Mouse (Mus musculus) frontal cortex, postnatal 25 days (tissue): ENCODE results near the gene Kank1.
"Not testable (repeated sequence)": the region's sequence is repeated elsewhere in the genome, so short reads cannot be mapped to it uniquely, and the experiment has no call there.

Source experiments
- DNase-seq, 2 experiments: peaks; one replicate each; pipeline ENCODE4 v3.0.0; 2022; ENCODE audit warnings: low spot score in 2 of 2

Gene Kank1

DNA sequence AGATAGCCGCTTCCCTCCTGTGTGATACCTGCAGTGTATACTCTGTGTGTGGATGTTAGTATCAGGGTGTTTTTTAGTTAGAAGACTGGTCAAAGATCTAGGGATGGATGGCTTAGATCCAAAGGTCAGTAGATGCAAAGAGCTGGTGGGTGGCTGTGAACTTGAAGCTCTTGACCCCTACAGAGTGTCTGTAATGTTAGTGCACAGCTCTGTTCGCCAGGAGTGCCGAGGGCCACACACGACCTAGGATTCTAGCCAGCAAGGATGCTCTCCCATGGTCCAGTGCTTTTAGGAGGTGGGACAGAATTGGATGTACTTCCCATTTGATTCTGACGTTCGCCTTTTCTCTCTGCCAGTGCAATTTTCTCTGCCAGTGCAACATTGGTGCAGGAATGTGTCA lies 201.5 kb downstream of the Kank1 start:
- DNase-seq: no peak

DNA sequence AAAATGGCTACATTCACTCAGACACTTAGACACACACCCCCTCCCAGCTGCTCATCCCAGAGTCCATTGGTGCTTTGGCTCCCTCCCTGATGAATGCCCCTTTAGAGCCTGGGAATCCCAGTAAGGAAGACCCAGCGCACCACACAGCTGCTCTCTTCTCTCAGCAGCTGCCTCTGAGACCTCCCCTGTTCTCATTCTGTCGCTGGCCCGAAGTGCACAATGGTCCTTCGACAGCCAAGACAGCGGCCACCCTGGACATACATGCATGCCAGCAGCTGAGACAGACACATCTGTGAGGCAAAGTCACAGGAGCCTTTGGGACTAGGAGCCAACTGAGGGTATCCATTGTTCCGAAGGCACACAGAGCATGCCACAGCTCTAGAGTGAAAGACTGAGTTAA lies 203.0 kb downstream of the Kank1 start:
- no peak for DNase-seq

DNA sequence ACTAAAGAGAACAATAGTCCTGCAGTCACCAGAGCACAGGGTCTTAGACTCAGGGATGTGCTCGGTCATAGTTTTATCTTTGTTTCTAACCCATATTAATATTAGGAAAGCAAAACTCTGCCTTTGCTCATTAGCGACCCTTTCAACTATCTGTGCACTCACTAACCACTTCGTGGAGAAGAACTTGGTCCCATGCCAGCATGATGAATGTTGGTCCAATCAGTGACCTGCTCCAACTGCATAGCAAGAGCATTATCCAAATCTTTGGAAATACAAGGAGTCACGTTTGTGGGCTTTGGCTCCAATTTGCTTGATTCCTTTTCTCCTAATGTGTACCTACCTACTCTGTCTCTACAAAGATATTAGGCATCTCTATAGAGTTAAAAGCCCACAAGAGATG lies 204.0 kb downstream of the Kank1 start:
- no peak for DNase-seq

DNA sequence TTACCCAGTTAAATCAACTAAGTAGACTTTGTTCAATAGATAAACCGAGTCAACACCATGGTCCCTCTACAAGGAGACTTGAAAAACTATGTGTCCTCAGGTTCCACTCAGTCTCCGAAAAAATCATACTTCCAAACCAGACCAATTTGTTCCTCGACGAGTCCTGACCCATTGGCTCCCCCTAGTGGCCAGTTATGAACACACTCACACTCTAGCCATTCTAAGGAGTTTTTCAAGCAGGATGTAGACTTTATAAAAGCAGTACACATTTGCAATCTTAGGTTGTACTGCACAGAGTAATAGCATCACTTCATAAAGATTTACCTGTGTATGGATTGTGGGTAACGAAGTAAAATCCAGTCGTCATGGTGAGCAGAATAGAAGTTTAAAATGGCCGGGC lies 208.3 kb downstream of the Kank1 start:
- peak; percentile 35 to 60 for DNase-seq

DNA sequence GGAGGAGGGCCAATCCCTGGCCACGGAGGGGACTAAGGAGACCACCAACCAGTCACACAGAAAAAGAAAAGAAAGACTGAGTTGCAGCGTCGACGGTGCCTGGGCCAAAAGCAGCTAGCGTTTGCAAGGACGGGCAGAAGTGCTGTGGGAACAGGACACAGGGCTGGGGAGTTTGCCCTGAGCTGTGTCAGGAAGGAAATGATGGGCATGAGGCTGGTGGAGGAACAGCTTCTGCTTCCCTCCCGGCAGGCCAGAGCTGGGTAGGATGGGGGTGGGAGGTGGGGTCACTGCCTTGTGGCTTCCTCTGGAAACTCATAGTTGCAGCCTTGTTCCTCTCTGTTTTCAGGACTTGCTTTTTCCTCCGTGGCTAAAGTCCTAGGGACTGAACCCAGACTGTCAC lies 209.1 kb downstream of the Kank1 start:
- DNase-seq: no peak

DNA sequence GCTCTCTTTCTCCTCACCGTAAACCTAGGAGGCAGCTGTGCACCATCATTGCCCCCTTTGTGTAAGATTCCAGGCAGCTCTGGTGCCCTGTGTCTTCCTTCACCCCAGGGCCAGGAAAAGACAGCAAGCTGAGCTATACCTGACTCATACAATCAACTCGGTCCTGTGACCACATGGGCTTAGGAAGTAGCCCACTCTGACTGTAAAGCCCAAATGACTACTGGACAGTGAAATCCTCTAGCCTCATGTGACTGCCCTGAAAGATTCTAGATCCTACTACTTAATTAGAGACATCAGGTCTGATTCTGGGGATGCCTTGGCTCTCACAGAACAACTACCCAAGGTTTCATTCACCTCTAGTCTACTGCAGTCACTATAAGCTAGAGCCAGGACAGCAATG lies 209.9 kb downstream of the Kank1 start:
- DNase-seq: no peak

DNA sequence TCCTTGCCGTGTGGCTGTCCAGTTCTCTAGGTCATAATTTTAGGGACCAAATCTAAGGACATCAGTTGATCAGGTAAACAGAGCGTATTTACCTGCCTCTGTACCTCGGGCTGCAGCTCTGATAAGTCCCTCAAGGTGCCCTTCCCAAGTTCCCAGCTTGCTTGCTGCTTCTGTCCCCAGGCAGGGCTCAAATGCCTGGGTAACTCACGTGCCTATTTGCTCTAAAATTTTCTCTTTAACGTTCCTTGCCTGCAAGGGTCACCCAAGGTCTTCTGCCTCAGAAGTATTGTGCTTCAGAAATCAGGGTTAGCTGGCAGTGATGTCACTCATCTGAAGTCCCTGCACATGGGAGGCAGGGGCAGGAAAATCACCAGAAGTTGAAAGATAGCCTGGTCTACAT lies 210.6 kb downstream of the Kank1 start:
- no peak for DNase-seq

DNA sequence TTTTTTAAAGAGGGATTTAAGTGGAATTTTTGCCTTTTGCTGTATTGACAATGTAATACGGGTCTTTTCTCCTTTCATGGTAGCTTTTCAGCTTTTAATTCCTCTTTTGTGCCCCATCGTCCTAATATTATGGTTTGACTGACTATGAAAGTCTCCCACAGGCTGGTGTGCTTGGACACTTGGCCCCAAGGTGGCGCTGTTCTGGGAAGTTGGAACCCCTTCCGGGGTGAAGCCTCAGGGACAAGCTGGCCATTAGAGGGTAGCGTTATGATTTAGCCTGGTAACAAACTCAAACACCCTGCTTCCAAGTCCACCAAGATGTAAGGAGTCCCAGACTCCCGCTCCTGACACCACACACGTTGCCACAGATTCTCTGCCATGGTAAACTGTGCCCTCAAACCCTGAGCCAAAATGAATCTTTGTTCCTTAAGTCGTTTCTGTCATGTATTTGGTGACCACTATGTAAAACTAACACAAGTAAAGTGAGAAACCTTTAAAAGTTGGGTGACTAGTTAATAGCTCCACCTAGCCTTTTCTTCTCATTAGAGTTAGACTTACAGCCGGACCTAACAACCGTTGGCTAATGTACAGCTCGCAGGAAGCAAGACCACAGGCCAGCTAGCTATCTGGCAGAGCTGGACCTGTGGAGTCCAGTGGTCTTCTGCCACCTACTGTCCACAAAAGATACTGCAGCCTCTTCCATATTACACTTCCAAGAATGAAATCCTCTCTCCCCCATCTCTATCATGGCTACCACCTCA lies 214.3 kb downstream of the Kank1 start:
- no peak for DNase-seq

DNA sequence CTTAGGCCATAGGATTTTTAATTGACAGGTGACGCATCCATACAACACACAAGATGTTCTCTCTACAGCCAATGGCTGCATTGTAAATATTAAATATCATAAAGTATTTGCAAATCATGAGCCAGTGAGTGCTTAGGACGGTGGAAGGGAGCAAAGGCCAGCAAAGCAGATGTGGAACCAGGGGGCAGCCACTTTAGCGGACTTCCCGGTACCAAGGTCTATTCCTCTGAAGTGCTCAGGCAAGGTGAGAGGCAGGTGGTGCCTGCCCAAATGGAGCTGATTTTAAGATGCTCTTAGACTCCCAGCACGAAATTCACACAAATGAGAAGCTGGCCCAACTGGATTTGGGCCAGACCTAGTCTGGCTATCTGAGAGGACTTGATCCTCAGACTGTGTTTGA lies 216.4 kb downstream of the Kank1 start:
- DNase-seq: no peak

DNA sequence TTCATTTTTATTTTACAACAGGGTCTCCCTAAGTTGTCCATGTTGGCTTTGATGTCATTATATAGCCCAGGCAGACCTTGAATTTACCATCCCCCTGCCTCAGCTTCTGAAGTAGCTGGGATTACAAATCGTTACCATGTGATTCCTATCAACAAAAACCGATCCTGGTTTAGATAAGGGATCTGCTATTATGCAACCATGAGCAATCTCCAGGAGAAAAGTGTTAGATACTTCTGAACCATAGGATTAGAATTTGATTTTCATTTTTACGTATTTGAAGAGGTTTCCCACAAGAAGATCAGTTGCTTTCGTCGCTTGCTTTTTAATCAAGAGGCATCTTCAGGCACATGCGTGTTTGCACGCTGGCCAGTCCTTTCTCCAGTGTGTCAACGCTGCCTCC lies 224.0 kb downstream of the Kank1 start:
- DNase-seq: no peak

DNA sequence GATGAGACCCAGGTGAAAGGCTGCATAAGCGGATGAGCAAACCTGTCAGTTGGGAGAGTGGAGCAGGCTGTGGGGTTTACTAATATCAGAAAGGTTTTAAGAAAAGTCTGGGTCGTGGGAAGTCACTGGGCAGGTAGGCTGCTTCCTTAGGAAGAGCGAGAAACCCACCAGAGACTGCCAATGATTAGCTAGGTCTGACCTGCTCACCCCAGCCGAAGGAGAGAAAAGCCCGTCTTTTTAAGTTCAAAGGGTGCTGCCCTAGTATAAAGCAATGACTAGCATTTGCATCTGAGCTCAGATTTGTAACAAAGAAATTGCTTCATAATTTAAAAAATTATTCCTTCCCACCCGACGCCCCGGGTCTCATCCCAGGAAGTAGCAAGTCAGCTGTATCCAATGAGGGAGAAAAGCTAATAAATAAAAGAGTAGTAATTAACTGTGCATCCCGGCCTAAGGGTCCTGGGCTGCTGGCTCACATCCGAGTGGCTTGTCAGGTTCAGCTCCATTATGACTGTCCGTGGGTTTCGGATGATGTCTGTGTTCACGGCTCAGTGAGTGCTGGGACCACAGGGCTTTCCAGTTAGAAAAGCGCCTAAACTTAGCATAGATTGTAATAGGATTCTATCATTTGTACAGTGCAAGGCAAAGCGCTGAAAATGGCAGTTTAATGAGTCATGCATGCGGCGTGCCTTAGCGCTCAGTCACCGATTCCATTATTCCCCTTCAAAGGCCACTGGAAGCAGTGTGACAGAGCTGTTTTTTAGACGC lies 225.0 kb downstream of the Kank1 start:
- no peak for DNase-seq

DNA sequence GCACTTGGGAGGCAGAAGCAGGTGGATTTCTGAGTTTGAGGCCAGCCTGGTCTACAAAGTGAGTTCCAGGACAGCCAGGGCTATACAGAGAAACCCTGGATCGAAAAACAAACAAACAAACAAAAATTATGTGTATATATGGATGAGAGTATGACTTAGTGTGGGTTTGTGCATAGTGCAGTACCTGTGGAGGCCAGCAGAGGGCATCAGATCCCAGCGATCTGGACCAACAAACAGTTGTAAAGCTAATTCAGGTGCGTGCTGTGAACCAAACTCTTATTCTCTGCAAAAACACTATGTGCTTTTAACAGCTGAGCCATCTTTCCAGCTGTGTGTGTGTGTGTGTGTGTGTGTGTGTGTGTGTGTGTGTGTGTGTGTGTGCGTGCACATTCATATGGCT lies 239.0 kb downstream of the Kank1 start:
- DNase-seq: not testable (repeated sequence)

DNA sequence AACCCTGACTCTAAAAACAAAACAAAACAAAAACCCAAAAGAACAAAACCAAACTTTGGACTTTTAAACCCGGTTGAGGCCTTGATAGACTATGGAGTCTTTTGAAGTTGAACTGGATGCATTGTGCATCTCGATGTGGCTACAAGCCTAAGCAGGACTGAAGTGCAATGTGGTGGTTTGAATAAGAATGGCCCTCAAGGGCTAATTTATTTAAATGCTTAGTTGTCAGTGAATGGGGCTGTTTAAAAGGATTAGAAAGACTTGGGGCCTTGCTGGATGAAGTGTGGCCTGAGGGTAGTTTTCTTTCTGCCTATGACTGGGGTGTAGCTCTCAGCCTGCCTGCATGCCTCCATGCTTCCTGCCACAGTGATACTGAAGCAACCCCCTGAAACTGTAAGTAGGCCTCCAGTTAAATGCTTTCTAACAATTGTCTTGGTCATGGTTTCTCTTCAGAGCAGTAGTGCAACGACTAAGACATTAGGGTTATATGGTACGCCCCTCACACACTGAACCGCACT lies 242.4 kb downstream of the Kank1 start:
- DNase-seq: no peak

DNA sequence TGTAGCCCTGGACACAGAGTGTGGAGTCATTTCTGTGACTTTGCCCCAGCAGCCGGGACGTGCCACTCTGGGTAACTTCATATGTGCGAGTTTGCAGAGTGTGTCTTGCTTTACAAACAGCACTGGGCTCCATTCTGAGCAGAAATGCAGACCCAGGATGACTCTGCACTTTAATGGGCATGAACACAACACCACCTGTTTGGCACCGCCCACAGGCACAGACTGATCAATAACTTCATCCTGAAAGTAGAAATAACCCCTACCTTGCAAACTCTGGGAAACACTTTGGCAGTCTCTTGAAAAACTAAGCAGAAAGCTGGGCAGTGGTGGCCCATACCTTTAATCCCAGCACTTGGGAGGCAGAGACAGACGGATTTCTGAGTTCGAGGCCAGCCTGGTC lies 244.0 kb downstream of the Kank1 start:
- no peak for DNase-seq
